Comparison of ENCODE assay signal across 8 mouse cellular contexts in the genomic region with DNA sequence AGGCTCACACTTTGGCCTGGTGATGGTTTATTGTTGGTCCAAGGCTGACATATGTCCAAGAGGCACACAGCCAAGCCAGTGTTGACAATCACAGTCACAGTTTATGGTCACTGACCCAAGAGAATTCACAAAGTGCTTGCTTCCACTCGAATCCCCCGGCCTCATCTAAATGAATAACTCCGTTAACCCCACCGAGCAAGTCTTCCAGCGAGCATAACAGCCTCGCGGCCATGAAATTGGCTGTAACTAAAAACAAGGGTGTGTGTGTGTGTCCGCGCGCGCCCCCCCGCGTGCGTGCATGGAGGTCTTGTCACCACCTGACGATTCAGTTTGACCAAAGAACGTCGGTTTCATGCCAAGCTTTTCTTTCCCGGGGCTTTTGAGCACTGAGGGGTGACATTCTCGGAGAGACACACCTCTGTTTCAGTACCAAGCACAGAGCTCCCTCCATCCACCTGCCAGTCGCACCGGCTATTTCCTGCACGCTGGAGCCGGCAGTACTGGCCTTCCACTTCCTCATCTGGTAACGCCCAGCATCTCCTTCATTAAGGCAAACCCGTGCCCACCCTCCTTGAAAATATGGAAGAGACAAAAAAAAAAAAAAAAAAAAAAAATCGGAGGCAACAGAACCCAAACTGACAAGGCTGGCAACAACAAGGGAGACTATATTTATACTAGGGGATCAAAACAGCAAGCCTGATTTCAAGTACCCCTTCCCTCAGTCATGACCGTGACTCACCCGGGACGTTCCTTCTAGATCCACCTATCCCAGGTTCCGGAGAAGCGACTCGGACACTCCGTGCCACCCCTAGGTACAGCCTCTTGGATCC. TPM values are rescaled to one million over a fixed set of nuclear protein-coding genes. Genes with fewer than 3 reads are reported as not detected.
DNase-seq lines count a peak whose midpoint lies in the region; ATAC-seq and TF ChIP-seq lines count a peak whose summit lies in the region.

No protein-coding gene starts in this region.

- H3K9ac ChIP-seq in heart, embryonic 14.5 days (ENCODE audit: low read length), result peak overlapping the region; percentile 69
- peak overlapping the region; percentile 24 for H3K9ac ChIP-seq in kidney, postnatal 0 days (ENCODE audit: low read depth, low read length)
- H3K9ac ChIP-seq in liver, embryonic 15.5 days, result peak overlapping the region; percentile 67
- no peak overlapping the region; the same call in 1 of the 2 replicates for H3K9ac ChIP-seq in neural tube, embryonic 11.5 days (ENCODE audit: low read length)

- peak; percentile 34 for ATAC-seq in activated CD4-positive, CD25-positive, alpha-beta regulatory T cell, adult 4 months
- no peak for ATAC-seq in heart, embryonic 14.5 days (ENCODE audit: insufficient number of reproducible peaks, insufficient read depth, low FRiP score, low read depth)
- 0 out of 2 replicates have a peak, but pooled peaks have one; percentile 8 for ATAC-seq in kidney, postnatal 0 days (replicated peaks; ENCODE audit: low FRiP score, low read depth)
- peak; percentile 33 for ATAC-seq in liver, embryonic 15.5 days (ENCODE audit: insufficient read depth)
- no peak for ATAC-seq in neural tube, embryonic 11.5 days (ENCODE audit: insufficient read depth, low FRiP score, low TSS enrichment)

- 0 out of 4 replicates have a peak overlapping the region, but pooled peaks of 1 of the 2 experiments have one; percentile 44 for H3K27ac ChIP-seq in heart, embryonic 14.5 days (replicated peaks in 1 of 2; ENCODE audit: control insufficient read depth in 1 of 2, insufficient read depth in 1 of 2, low read depth in 2 of 2, low read length in 2 of 2)
- peak overlapping the region; percentile 85; the same call in 1 of the 2 replicates for H3K27ac ChIP-seq in kidney, postnatal 0 days
- H3K27ac ChIP-seq in liver, embryonic 15.5 days (replicated peaks), result peak overlapping the region; percentile 69
- H3K27ac ChIP-seq in neural tube, embryonic 11.5 days (ENCODE audit: low read depth, low read length), result no peak overlapping the region

- TF ChIP-seq CTCF in kidney, postnatal 0 days (IDR thresholded peaks at IDR 0.05; ENCODE audit: low read depth), result peak; percentile 44

- peak overlapping the region; percentile 83 to 85 for H3K4me3 ChIP-seq in heart, embryonic 14.5 days (ENCODE audit: control insufficient read depth in 1 of 2, insufficient read depth in 1 of 2, low read depth in 1 of 2, low read length in 2 of 2)
- H3K4me3 ChIP-seq in kidney, postnatal 0 days (replicated peaks; ENCODE audit: low read depth, low read length), result peak overlapping the region; percentile 64
- peak overlapping the region; percentile 76 for H3K4me3 ChIP-seq in liver, embryonic 15.5 days (replicated peaks)
- peak overlapping the region; percentile 62 for H3K4me3 ChIP-seq in neural tube, embryonic 11.5 days (ENCODE audit: low read depth, low read length)

- H3K27me3 ChIP-seq in heart, embryonic 14.5 days (ENCODE audit: control insufficient read depth, insufficient read depth, low read length), result no peaks in the 10 kb centered on the region
- H3K27me3 ChIP-seq in kidney, postnatal 0 days (ENCODE audit: insufficient read depth, low read length), result no peaks in the 10 kb centered on the region
- H3K27me3 ChIP-seq in liver, embryonic 15.5 days, result no peaks in the 10 kb centered on the region
- H3K27me3 ChIP-seq in neural tube, embryonic 11.5 days (ENCODE audit: control insufficient read depth, insufficient read depth, low read length), result no peaks in the 10 kb centered on the region

- peaks cover 7 to 11% of the 10 kb centered on the region in 2 experiments; a peak in 3 of 4 replicates for H3K4me1 ChIP-seq in heart, embryonic 14.5 days (ENCODE audit: control insufficient read depth in 2 of 2, insufficient read depth in 2 of 2, low read length in 2 of 2)
- H3K4me1 ChIP-seq in kidney, postnatal 0 days (replicated peaks; ENCODE audit: insufficient read depth, low read length), result no peaks in the 10 kb centered on the region
- peaks cover 32% of the 10 kb centered on the region for H3K4me1 ChIP-seq in liver, embryonic 15.5 days (replicated peaks)
- peaks cover 2% of the 10 kb centered on the region; the same call in 1 of the 2 replicates for H3K4me1 ChIP-seq in neural tube, embryonic 11.5 days (ENCODE audit: control insufficient read depth, insufficient read depth, low read length)

- peak; percentile 80 for DNase-seq in 416B (ENCODE audit: low read depth)
- peak; percentile 51 for DNase-seq in embryo, embryonic 10 days (ENCODE audit: low spot score)
- peak; percentile 32 for DNase-seq in kidney, postnatal 0 days (ENCODE audit: low spot score)
- peak; percentile 45 for DNase-seq in neural tube, embryonic 11.5 days (ENCODE audit: low spot score)
- DNase-seq in thymus, postnatal 0 days (ENCODE audit: low spot score), result peak; percentile 35

- no peaks in the 10 kb centered on the region for H3K9me3 ChIP-seq in heart, embryonic 14.5 days (ENCODE audit: control insufficient read depth, low read length)
- no peaks in the 10 kb centered on the region for H3K9me3 ChIP-seq in kidney, postnatal 0 days (replicated peaks; ENCODE audit: low read length)
- H3K9me3 ChIP-seq in liver, embryonic 15.5 days (replicated peaks), result no peaks in the 10 kb centered on the region
- no peaks in the 10 kb centered on the region for H3K9me3 ChIP-seq in neural tube, embryonic 11.5 days (ENCODE audit: control insufficient read depth, low read length)

- peak overlapping the region; percentile 95 for H3K4me2 ChIP-seq in heart, embryonic 14.5 days (ENCODE audit: low read length)
- peak overlapping the region; percentile 97 for H3K4me2 ChIP-seq in kidney, postnatal 0 days (ENCODE audit: low read length)
- H3K4me2 ChIP-seq in liver, embryonic 15.5 days, result peak overlapping the region; percentile 91
- peak overlapping the region; percentile 97 for H3K4me2 ChIP-seq in neural tube, embryonic 11.5 days (ENCODE audit: low read depth)

- WGBS in heart, embryonic 14.5 days, result 3% methylated on average over 33 of the region's 33 CpGs
- WGBS in kidney, postnatal 0 days, result 1% methylated on average over 33 of the region's 33 CpGs
- 3% methylated on average over 33 of the region's 33 CpGs for WGBS in liver, embryonic 15.5 days (ENCODE audit: insufficient replicate concordance)
- 3% methylated on average over 33 of the region's 33 CpGs for WGBS in neural tube, embryonic 11.5 days

- peaks cover 13% of the 10 kb centered on the region; the same call in 1 of the 2 replicates for H3K36me3 ChIP-seq in heart, embryonic 14.5 days (ENCODE audit: control insufficient read depth, insufficient read depth, low read length)
- H3K36me3 ChIP-seq in kidney, postnatal 0 days (ENCODE audit: insufficient read depth, low read length), result 0 out of 2 replicates have a peak, but pooled peaks cover 9% of the 10 kb centered on the region
- H3K36me3 ChIP-seq in liver, embryonic 15.5 days (replicated peaks), result peaks cover 17% of the 10 kb centered on the region
- H3K36me3 ChIP-seq in neural tube, embryonic 11.5 days (ENCODE audit: control insufficient read depth, insufficient read depth, low read length), result no peaks in the 10 kb centered on the region

RNA-seq across cellular contexts. Expression of gene Stpg1, which starts 0.7 kb away (rescaled TPM):
- under 1 TPM in 1 of 2 experiments, not detected in 1; 0.22 TPM for polyA plus RNA-seq in activated CD4-positive, CD25-positive, alpha-beta regulatory T cell, adult 4 months (2017; shearing (Covaris generic))
- polyA plus RNA-seq in heart, embryonic 14.5 days (2014; fragmentation: Nextera tagmentation; extraction: Ambion mirVana), result 0.15 and 0.70 TPM in 2 replicates
- 0.42 and 0.52 TPM in 2 replicates for polyA plus RNA-seq in kidney, postnatal 0 days (2015; fragmentation: Nextera tagmentation; extraction: Ambion mirVana)
- polyA plus RNA-seq in liver, embryonic 15.5 days (2015; fragmentation: Nextera tagmentation; extraction: Ambion mirVana), result not detected in 2 replicates
- polyA plus RNA-seq in neural tube, embryonic 11.5 days (2014; fragmentation: Nextera tagmentation; extraction: Ambion mirVana), result 0.37 and 0.72 TPM in 2 replicates
- 0.55 and 0.93 TPM in 2 replicates for polyA plus RNA-seq in thymus, postnatal 0 days (2015; fragmentation: Nextera tagmentation; extraction: Ambion mirVana)

RNA-seq across cellular contexts. Expression of gene Nipal3, which starts 0.9 kb away (rescaled TPM):
- 10 to 100 TPM; 12.5 to 13.9 TPM for polyA plus RNA-seq in activated CD4-positive, CD25-positive, alpha-beta regulatory T cell, adult 4 months (2017; shearing (Covaris generic))
- 4.0 and 4.5 TPM in 2 replicates for polyA plus RNA-seq in heart, embryonic 14.5 days (2014; fragmentation: Nextera tagmentation; extraction: Ambion mirVana)
- polyA plus RNA-seq in kidney, postnatal 0 days (2015; fragmentation: Nextera tagmentation; extraction: Ambion mirVana), result 6.3 and 6.8 TPM in 2 replicates
- polyA plus RNA-seq in liver, embryonic 15.5 days (2015; fragmentation: Nextera tagmentation; extraction: Ambion mirVana), result 3.1 and 3.9 TPM in 2 replicates
- 2.1 and 4.4 TPM in 2 replicates for polyA plus RNA-seq in neural tube, embryonic 11.5 days (2014; fragmentation: Nextera tagmentation; extraction: Ambion mirVana)
- 6.6 and 7.0 TPM in 2 replicates for polyA plus RNA-seq in thymus, postnatal 0 days (2015; fragmentation: Nextera tagmentation; extraction: Ambion mirVana)

Comparison
In these comparisons a context has a peak if more than half of its experiments do, and no peak if none do; other contexts are left out.
1. ATAC-seq: peak in activated CD4-positive, CD25-positive, alpha-beta regulatory T cell, adult 4 months (single experiment), kidney, postnatal 0 days (single experiment) and liver, embryonic 15.5 days (single experiment); none in heart, embryonic 14.5 days (single experiment) and neural tube, embryonic 11.5 days (single experiment).
2. Peak in every context shown above with its lines, with median percentiles within 50 percentile points of each other: DNase-seq, H3K4me2 ChIP-seq and H3K4me3 ChIP-seq.